Mouse (Mus musculus) hindbrain, embryonic 14.5 days (tissue): ENCODE measurements around the gene Trir. TPM values are rescaled to one million over a fixed set of nuclear protein-coding genes. Genes with fewer than 3 reads are reported as not detected.

ENCODE experiments used
- ATAC-seq: fragments of 200-750 bp; cut with Nextera tagmentation; 2 replicates; pipeline ENCODE4 v1.8.0; 2017; ENCODE audit warnings: moderate number of reproducible peaks, mild to moderate bottlenecking, moderate TSS enrichment, moderate library complexity; ENCODE audit not compliant: low FRiP score
- DNase-seq: peaks from one replicate; pipeline ENCODE4 v3.0.0-alpha.2; 2015; ENCODE audit warnings: low spot score
- H3K27ac ChIP-seq: fragments of 300-500 bp; sonication (generic); 2 replicates; pipeline ENCODE4 v1.5.1; 2014; ENCODE audit warnings: mild to moderate bottlenecking, moderate library complexity
- H3K27me3 ChIP-seq: fragments of 300-500 bp; sonication (generic); 2 replicates; pipeline ENCODE4 v1.6.1; 2014; ENCODE audit warnings: mild to moderate bottlenecking, low read length, mixed read lengths; ENCODE audit not compliant: control insufficient read depth, insufficient read depth
- H3K36me3 ChIP-seq: fragments of 300-500 bp; sonication (generic); replicated peaks from 2 replicates; pipeline ENCODE4 v1.6.1; 2014; ENCODE audit not compliant: control insufficient read depth, insufficient read depth
- H3K4me1 ChIP-seq: fragments of 300-500 bp; sonication (generic); replicated peaks from 2 replicates; pipeline ENCODE4 v1.6.1; 2014; ENCODE audit warnings: antibody characterized with exemption, low read length, mixed read lengths; ENCODE audit not compliant: control insufficient read depth, insufficient read depth
- H3K4me2 ChIP-seq: fragments of 300-500 bp; sonication (generic); replicated peaks from 2 replicates; pipeline ENCODE4 v1.6.1; 2014; ENCODE audit warnings: mild to moderate bottlenecking, moderate library complexity
- H3K4me3 ChIP-seq: fragments of 300-500 bp; sonication (generic); replicated peaks from 2 replicates; pipeline ENCODE4 v1.5.1; 2014; ENCODE audit warnings: mild to moderate bottlenecking, low read length
- H3K9ac ChIP-seq: fragments of 300-500 bp; sonication (generic); 2 replicates; pipeline ENCODE4 v1.6.1; 2014
- H3K9me3 ChIP-seq: fragments of 300-500 bp; sonication (generic); 2 replicates; pipeline ENCODE4 v1.6.1; 2016; ENCODE audit warnings: low read length; ENCODE audit not compliant: control insufficient read depth
- WGBS: fragments of 180-500 bp; shearing (Covaris S2); extraction: QIAGEN DNeasy Blood & Tissue Kit; methylation state at CpG from one replicate; pipeline ENCODE4 v1.1.7; 2014; 5-methylcytosine and 5-hydroxymethylcytosine counted together
- polyA plus RNA-seq: library from polyadenylated mRNA; unstranded; fragments of >200 nt; fragmentation: Nextera tagmentation; extraction: Ambion mirVana; gene quantifications from 2 replicates; pipeline ENCODE4 v1.2.1, GENCODE M21; 2014

Gene Trir
- polyA plus RNA-seq = 162 and 165 TPM in 2 replicates

- H3K27ac ChIP-seq = peak within 1 kb of the TSS; percentile 91
- no peaks in the 10 kb centered on the region for H3K9me3 ChIP-seq
- no peaks in the 10 kb centered on the region for H3K27me3 ChIP-seq
- peaks cover 45% of the 10 kb centered on the region for H3K36me3 ChIP-seq
- peak within 1 kb of the TSS; percentile 100 for H3K4me3 ChIP-seq
- peaks cover 33% of the 10 kb centered on the region for H3K4me1 ChIP-seq
- peak within 1 kb of the TSS; percentile 100 for H3K9ac ChIP-seq
- under 1% methylated on average over 70 of the region's 75 CpGs for WGBS
- H3K4me2 ChIP-seq = peak within 1 kb of the TSS; percentile 86
- peak; percentile 79 for ATAC-seq
- peak; percentile 95 for DNase-seq
Observed at GRCm38 (mm10) chr8:85026670-85027515, at the start of gene Trir. Trir (plus strand) TSS chr8:85026823.

- Histone ChIP-seq H3K27me3 (peaks cover 6% of the 10 kb centered on the region), H3K9me3 (no peaks in the 10 kb centered on the region), H3K4me1 (peaks cover 45% of the 10 kb centered on the region), H3K4me2 (peak overlapping the region; percentile 97), H3K36me3 (peaks cover 25% of the 10 kb centered on the region), H3K9ac (peak overlapping the region; percentile 60), H3K27ac (no peak overlapping the region; the same call in 1 of the 2 replicates), H3K4me3 (peak overlapping the region; percentile 50)
- ATAC-seq (no peak), DNase-seq (no peak)
- WGBS = 1% methylated on average over 58 of the region's 70 CpGs
Observed at GRCm38 (mm10) chr8:84977435-84978247, 49.0 kb upstream of the Trir start.

GRCm38 (mm10) chr8:84978248-84978940 is 48.2 kb upstream of the Trir start, which contains the start of gene Junb:
Junb (minus strand) TSS chr8:84978718.
- WGBS = under 1% methylated on average over 63 of the region's 63 CpGs

GRCm38 (mm10) chr8:84979599-84980421 is 46.8 kb upstream of the Trir start:
- ATAC-seq (peak; percentile 37), DNase-seq (peak; percentile 86)
- Histone ChIP-seq H3K4me2 (peak overlapping the region; percentile 97), H3K9ac (peak overlapping the region; percentile 35), H3K4me1 (peaks cover 48% of the 10 kb centered on the region), H3K9me3 (no peaks in the 10 kb centered on the region), H3K4me3 (peak overlapping the region; percentile 50), H3K36me3 (0 out of 2 replicates have a peak, but pooled peaks cover 6% of the 10 kb centered on the region), H3K27ac (no peak overlapping the region), H3K27me3 (peaks cover 16% of the 10 kb centered on the region)
- under 1% methylated on average over 41 of the region's 42 CpGs for WGBS

More at GRCm38 (mm10) chr8:84978248-84978940, 48.2 kb upstream of the Trir start, which contains the start of gene Junb:
- H3K27ac ChIP-seq = peak within 1 kb of the TSS; percentile 48; the same call in 1 of the 2 replicates
- peaks cover 45% of the 10 kb centered on the region for H3K4me1 ChIP-seq
- no peaks in the 10 kb centered on the region for H3K9me3 ChIP-seq
- peak within 1 kb of the TSS; percentile 50 for H3K4me3 ChIP-seq
- peaks cover 6% of the 10 kb centered on the region for H3K27me3 ChIP-seq
- H3K9ac ChIP-seq = peak within 1 kb of the TSS; percentile 60
- DNase-seq (peak; percentile 78), ATAC-seq (peak; percentile 45)
- H3K36me3 ChIP-seq = peaks cover 19% of the 10 kb centered on the region
- H3K4me2 ChIP-seq = peak within 1 kb of the TSS; percentile 97

GRCm38 (mm10) chr8:84980622-84981358 is 45.8 kb upstream of the Trir start:
- peak; percentile 57 for DNase-seq
- Histone ChIP-seq H3K4me3 (no peak overlapping the region), H3K27me3 (peaks cover 17% of the 10 kb centered on the region), H3K9ac (no peak overlapping the region), H3K9me3 (no peaks in the 10 kb centered on the region), H3K27ac (peak overlapping the region; percentile 49; the same call in 1 of the 2 replicates), H3K4me2 (peak overlapping the region; percentile 97), H3K36me3 (no peaks in the 10 kb centered on the region), H3K4me1 (peaks cover 55% of the 10 kb centered on the region)
- ATAC-seq = no peak
- 29% methylated on average over 11 of the region's 11 CpGs for WGBS

- no peak overlapping the region for H3K9ac ChIP-seq
- no peak overlapping the region for H3K4me3 ChIP-seq
- H3K27ac ChIP-seq = peak overlapping the region; percentile 15; the same call in 1 of the 2 replicates
- WGBS = 84% methylated on average over 15 of the region's 15 CpGs
- DNase-seq = no peak
- peaks cover 46% of the 10 kb centered on the region for H3K4me1 ChIP-seq
- H3K36me3 ChIP-seq = no peaks in the 10 kb centered on the region
- no peak for ATAC-seq
- H3K9me3 ChIP-seq = no peaks in the 10 kb centered on the region
- H3K27me3 ChIP-seq = peaks cover 17% of the 10 kb centered on the region
- no peak overlapping the region for H3K4me2 ChIP-seq
Observed at GRCm38 (mm10) chr8:84981644-84982498, 44.8 kb upstream of the Trir start.

GRCm38 (mm10) chr8:84982499-84983011 is 44.1 kb upstream of the Trir start:
- no peak overlapping the region for H3K9ac ChIP-seq
- DNase-seq = no peak
- H3K27me3 ChIP-seq = peaks cover 23% of the 10 kb centered on the region
- no peak overlapping the region for H3K4me2 ChIP-seq
- ATAC-seq = no peak
- H3K36me3 ChIP-seq = no peaks in the 10 kb centered on the region
- WGBS = 69% methylated on average over 3 of the region's 3 CpGs
- no peak overlapping the region for H3K4me3 ChIP-seq
- H3K27ac ChIP-seq = no peak overlapping the region
- H3K4me1 ChIP-seq = peaks cover 41% of the 10 kb centered on the region
- H3K9me3 ChIP-seq = no peaks in the 10 kb centered on the region
